Mouse (Mus musculus) stomach, embryonic 14.5 days (tissue): ENCODE measurements around the gene 2900026A02Rik. TPM values are rescaled to one million over a fixed set of nuclear protein-coding genes. Genes with fewer than 3 reads are reported as not detected.
A peak's percentile ranks its signal among the peaks of the same experiment; 100 is the strongest.

Experiments
- ATAC-seq: fragments of 200-750 bp; cut with Nextera tagmentation; 2 replicates; pipeline ENCODE4 v1.8.0; 2017; ENCODE audit warnings: low read depth, moderate TSS enrichment; ENCODE audit not compliant: insufficient number of reproducible peaks, insufficient read depth, low FRiP score
- H3K27ac ChIP-seq: fragments of 300-500 bp; sonication (generic); 2 replicates; pipeline ENCODE4 v1.5.1; 2014; ENCODE audit warnings: mild to moderate bottlenecking, low read length, moderate library complexity, mixed read lengths
- H3K27me3 ChIP-seq: fragments of 300-500 bp; sonication (generic); 2 replicates; pipeline ENCODE4 v1.6.1; 2014; ENCODE audit warnings: low read length, control low read depth, mixed read lengths; ENCODE audit not compliant: control insufficient read depth, insufficient read depth
- H3K36me3 ChIP-seq: fragments of 300-500 bp; sonication (generic); 2 replicates; pipeline ENCODE4 v1.6.1; 2014; ENCODE audit warnings: mild to moderate bottlenecking, control low read depth, low read length, moderate library complexity, mixed read lengths; ENCODE audit not compliant: control insufficient read depth, insufficient read depth
- H3K4me1 ChIP-seq: fragments of 300-500 bp; sonication (generic); 2 replicates; pipeline ENCODE4 v1.6.1; 2014; ENCODE audit warnings: low read length, control low read depth, mixed read lengths; ENCODE audit not compliant: control insufficient read depth, insufficient read depth
- H3K4me2 ChIP-seq: fragments of 300-500 bp; sonication (generic); replicated peaks from 2 replicates; pipeline ENCODE4 v1.6.1; 2014; ENCODE audit warnings: low read depth, low read length, control low read depth
- H3K4me3 ChIP-seq: fragments of 300-500 bp; sonication (generic); 2 replicates; pipeline ENCODE4 v1.5.1; 2014; ENCODE audit warnings: low read depth, low read length, control low read depth
- H3K9ac ChIP-seq: fragments of 300-500 bp; sonication (generic); replicated peaks from 2 replicates; pipeline ENCODE4 v1.6.1; 2014; ENCODE audit warnings: low read depth, mild to moderate bottlenecking, control low read depth, low read length, moderate library complexity, mixed read lengths
- H3K9me3 ChIP-seq: fragments of 300-500 bp; sonication (generic); 2 replicates; pipeline ENCODE4 v1.6.1; 2016; ENCODE audit warnings: low read depth, low read length, control low read depth; ENCODE audit not compliant: control insufficient read depth
- WGBS: fragments of 180-500 bp; shearing (Covaris S2); extraction: QIAGEN DNeasy Blood & Tissue Kit; methylation state at CpG from one replicate; pipeline ENCODE4 v1.1.7; 2014; 5-methylcytosine and 5-hydroxymethylcytosine counted together
- polyA plus RNA-seq: library from polyadenylated mRNA; unstranded; fragments of >200 nt; fragmentation: Nextera tagmentation; extraction: Ambion mirVana; gene quantifications from 2 replicates; pipeline ENCODE4 v1.2.1, GENCODE M21; 2014

Gene 2900026A02Rik
- polyA plus RNA-seq, 1 experiment from 2014 or later = 9.2 TPM

DNA sequence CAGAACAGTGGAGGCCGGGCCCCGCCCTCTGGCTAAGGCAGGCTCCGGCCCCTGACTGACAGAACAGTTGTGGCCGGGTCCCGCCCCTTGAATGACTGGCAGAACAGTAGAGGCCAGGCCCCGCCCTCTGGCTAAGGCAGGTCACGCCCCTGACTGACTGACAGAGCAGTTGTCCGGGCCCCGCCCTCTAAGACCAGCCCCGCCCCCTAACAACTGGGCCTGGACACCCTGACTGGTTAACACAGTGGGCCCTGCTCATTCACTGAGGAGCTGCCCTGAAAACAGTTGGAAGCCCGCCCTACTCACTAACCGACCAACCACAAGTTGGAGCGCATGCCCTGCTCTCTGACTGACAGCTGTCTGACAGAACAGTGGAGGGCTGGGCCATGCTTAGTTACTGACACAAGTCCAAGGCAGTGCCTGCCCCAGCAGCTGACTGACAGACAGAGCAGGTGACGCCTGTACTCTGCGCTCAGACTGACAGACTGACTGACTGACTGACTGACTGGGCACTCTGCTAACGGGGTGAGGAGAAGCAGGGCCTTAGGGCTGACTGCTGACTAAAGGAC lies 56.1 kb downstream of the 2900026A02Rik start:
- 16% methylated on average over 16 of the region's 16 CpGs for WGBS
- Histone ChIP-seq H3K9me3 (no peaks in the 10 kb centered on the region), H3K4me2 (no peak overlapping the region), H3K9ac (no peak overlapping the region), H3K36me3 (no peaks in the 10 kb centered on the region), H3K4me1 (peaks cover 26% of the 10 kb centered on the region), H3K27me3 (no peaks in the 10 kb centered on the region), H3K27ac (no peak overlapping the region), H3K4me3 (no peak overlapping the region)
- peak; percentile 89 for ATAC-seq

DNA sequence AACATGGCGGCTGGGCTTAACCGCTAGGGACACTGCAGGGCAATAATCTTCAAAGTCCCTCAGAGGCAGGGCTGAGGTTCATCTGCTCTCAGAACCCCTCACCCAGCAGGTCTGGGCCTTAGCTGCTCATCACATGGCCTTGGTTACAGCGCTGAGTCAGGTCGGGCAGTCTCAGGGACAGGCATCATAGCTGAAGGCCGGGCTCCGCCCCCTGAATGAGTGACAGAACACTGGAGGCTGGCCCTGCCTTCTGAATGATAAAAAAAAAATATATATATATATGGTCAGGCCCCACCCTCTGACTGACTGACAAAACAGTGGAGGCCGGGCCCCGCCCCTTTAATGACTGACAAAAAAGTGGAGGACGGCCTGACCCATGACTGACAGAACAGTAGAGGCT lies 56.6 kb downstream of the 2900026A02Rik start:
- Histone ChIP-seq H3K4me2 (no peak overlapping the region), H3K27me3 (no peaks in the 10 kb centered on the region), H3K9me3 (no peaks in the 10 kb centered on the region), H3K9ac (no peak overlapping the region), H3K27ac (no peak overlapping the region), H3K4me1 (peaks cover 28% of the 10 kb centered on the region), H3K36me3 (no peaks in the 10 kb centered on the region), H3K4me3 (no peak overlapping the region)
- no peak; the same call in 1 of the 2 replicates for ATAC-seq
- WGBS = 35% methylated on average over 9 of the region's 9 CpGs

DNA sequence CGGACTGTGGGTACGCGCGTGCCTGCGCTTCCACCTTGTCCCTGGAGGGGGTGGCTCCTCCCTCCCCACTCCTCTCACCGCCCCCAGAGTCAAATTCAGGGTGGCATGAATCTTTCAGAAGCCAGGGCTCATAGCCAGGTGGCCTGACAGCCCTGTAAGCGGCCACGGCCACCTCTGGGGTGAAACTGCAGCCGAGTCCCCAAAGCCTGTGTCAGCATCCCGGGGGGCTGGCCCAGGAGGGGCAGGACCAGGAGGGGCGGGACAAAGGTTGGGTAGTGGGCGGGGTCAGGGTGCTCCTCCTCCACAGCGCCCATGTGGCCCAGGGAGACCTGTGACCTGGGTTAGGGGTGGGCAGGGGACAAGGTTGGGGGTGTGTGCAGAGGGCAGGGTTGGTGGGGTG lies 57.9 kb downstream of the 2900026A02Rik start:
- H3K4me2 ChIP-seq = peak overlapping the region; percentile 46
- no peak for ATAC-seq
- WGBS = 3% methylated on average over 13 of the region's 13 CpGs
- no peaks in the 10 kb centered on the region for H3K36me3 ChIP-seq
- 0 out of 2 replicates have a peak overlapping the region, but pooled peaks have one; percentile 2 for H3K27ac ChIP-seq
- no peaks in the 10 kb centered on the region for H3K9me3 ChIP-seq
- no peak overlapping the region for H3K9ac ChIP-seq
- H3K27me3 ChIP-seq = no peaks in the 10 kb centered on the region
- peaks cover 39% of the 10 kb centered on the region for H3K4me1 ChIP-seq
- peak overlapping the region; percentile 19; the same call in 1 of the 2 replicates for H3K4me3 ChIP-seq

DNA sequence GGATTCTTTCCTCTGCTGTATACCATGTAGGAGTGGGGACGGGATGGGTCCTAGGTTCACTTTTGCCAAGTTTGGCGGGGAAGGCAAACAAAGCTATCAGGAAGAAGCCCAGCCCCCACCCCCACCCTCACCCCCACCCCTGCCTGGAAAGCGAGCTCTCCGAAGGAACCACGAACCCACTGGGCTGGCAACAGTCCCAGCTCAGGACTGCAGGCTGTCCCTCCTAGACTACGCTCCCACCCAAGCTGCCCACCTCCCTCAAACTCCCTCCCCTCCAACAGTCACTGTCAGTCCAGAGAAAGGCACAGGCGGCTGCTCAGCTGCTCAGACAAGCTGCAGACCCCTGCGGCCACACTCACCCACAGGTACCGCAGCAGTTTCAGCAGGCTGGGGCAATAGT lies 58.3 kb downstream of the 2900026A02Rik start:
- Histone ChIP-seq H3K4me3 (peak overlapping the region; percentile 19; the same call in 1 of the 2 replicates), H3K9me3 (no peaks in the 10 kb centered on the region), H3K36me3 (no peaks in the 10 kb centered on the region), H3K27ac (0 out of 2 replicates have a peak overlapping the region, but pooled peaks have one; percentile 2), H3K4me1 (peaks cover 43% of the 10 kb centered on the region), H3K9ac (no peak overlapping the region), H3K4me2 (peak overlapping the region; percentile 46), H3K27me3 (no peaks in the 10 kb centered on the region)
- 8% methylated on average over 9 of the region's 9 CpGs for WGBS
- ATAC-seq = no peak

DNA sequence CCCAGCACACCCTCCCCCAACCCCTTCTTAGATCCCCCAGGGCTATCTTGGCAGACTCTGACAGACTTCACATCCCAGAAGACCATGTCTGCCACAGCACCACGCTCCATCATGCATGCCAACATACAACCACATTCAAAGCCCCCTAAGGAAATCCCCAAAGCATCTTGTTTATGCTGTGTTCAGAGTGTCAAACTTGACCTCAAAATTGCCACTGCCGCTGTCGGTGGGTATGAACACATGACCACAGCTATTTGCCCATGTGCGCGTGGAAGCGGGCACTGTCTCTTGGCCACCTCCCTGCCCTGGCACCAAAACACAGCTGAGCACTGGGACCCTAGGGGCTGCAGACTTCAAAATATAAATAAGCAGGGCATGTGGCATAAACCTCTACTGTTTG lies 59.5 kb downstream of the 2900026A02Rik start:
- Histone ChIP-seq H3K4me1 (peaks cover 47% of the 10 kb centered on the region), H3K27me3 (no peaks in the 10 kb centered on the region), H3K9me3 (no peaks in the 10 kb centered on the region), H3K4me2 (no peak overlapping the region), H3K27ac (no peak overlapping the region), H3K4me3 (no peak overlapping the region), H3K9ac (no peak overlapping the region), H3K36me3 (no peaks in the 10 kb centered on the region)
- 92% methylated on average over 6 of the region's 6 CpGs for WGBS
- ATAC-seq = no peak

DNA sequence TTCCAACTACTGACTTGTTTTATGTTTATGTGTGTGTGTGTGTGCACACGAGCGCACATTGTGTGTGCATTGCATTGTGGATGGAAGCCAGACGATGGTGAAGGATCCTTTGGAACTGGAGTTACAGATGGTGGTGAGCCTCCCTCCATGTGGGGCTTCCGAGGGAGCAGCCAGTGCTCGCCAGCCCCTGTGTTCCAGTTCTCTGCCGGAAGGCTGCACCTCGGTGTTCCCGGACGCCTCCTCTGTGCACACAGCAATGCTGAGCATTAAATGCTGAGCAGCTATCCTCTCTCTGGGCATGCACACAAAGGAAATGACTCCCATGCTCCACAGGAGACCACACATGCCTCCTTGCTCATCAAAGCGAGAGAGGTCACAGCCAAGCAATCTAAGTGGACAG lies 60.7 kb downstream of the 2900026A02Rik start:
- no peak for ATAC-seq
- H3K9me3 ChIP-seq = no peaks in the 10 kb centered on the region
- no peak overlapping the region for H3K9ac ChIP-seq
- H3K4me1 ChIP-seq = peaks cover 47% of the 10 kb centered on the region
- no peak overlapping the region for H3K27ac ChIP-seq
- no peak overlapping the region for H3K4me3 ChIP-seq
- no peaks in the 10 kb centered on the region for H3K36me3 ChIP-seq
- no peaks in the 10 kb centered on the region for H3K27me3 ChIP-seq
- H3K4me2 ChIP-seq = no peak overlapping the region
- 72% methylated on average over 10 of the region's 10 CpGs for WGBS

DNA sequence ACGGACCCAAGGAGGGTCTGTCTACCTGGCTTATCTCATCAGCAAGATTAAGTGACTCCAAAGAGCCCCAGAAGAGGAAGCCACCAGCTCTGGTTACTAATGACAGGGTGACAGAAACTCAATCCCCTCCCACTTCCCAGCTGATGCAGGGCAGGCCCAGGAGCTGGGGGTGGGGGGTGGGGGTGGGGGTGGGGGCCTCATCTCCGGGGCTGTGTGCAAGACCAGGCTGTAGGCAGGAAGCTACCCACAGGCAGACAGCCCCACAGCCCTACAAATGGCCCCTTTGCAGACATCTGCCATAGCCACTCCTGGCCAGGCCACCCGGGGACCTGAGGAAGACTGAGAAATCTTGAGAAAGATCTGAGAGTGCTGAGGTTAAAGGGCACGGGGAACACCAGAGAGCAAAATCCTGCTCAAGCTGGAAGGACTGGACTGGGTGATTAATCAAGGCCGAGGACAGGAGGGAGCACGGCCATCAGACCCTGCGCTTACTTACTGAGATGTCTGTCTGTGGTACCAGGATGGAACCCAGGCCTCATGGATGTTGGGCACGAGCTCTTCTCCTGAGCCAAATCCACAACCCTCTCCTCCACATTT lies 62.2 kb downstream of the 2900026A02Rik start:
- Histone ChIP-seq H3K4me1 (peaks cover 45% of the 10 kb centered on the region), H3K4me2 (no peak overlapping the region), H3K27ac (no peak overlapping the region; the same call in 1 of the 2 replicates), H3K4me3 (no peak overlapping the region), H3K27me3 (no peaks in the 10 kb centered on the region), H3K9ac (no peak overlapping the region; the same call in 1 of the 2 replicates), H3K36me3 (no peaks in the 10 kb centered on the region), H3K9me3 (no peaks in the 10 kb centered on the region)
- WGBS = 24% methylated on average over 8 of the region's 8 CpGs
- ATAC-seq = no peak

DNA sequence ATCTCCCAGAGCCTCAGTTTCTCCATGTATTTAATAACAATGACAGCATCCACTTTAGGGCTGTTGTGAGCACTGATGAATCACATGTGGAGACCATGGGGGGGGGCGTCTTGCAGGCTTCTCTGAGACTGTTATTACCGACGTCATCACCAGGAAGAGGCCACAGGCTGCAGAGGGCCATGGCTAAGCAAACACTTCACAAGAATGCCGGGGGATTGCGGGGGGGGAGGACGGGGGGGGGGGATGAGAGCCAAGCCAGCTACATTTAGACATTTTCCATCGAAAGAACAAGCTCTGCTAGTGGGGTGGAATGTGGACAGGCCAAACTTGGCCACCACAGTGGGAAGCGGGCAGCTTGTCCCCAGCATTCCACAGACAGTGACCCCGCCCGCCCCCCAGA lies 63.4 kb downstream of the 2900026A02Rik start:
- no peaks in the 10 kb centered on the region for H3K9me3 ChIP-seq
- no peaks in the 10 kb centered on the region for H3K36me3 ChIP-seq
- H3K27ac ChIP-seq = peak overlapping the region; percentile 22; the same call in 1 of the 2 replicates
- ATAC-seq = no peak
- WGBS = 30% methylated on average over 10 of the region's 10 CpGs
- peaks cover 39% of the 10 kb centered on the region for H3K4me1 ChIP-seq
- no peak overlapping the region for H3K4me3 ChIP-seq
- no peak overlapping the region for H3K9ac ChIP-seq
- no peak overlapping the region for H3K4me2 ChIP-seq
- no peaks in the 10 kb centered on the region for H3K27me3 ChIP-seq
